Mouse (Mus musculus): ENCODE data around the gene Speer4f2. TPM values are rescaled to one million over a fixed set of nuclear protein-coding genes. Genes with fewer than 3 reads are reported as not detected.
"Not testable (repeated sequence)": the region's sequence is repeated elsewhere in the genome, so short reads cannot be mapped to it uniquely, and the experiment has no call there.

Speer4f2 gene
- not detected in 2 replicates for polyA plus RNA-seq (2014; fragmentation: Nextera tagmentation; extraction: Ambion mirVana)

GRCm38 (mm10) chr5:17372880-17373279, at the start of gene Speer4f2:
Gene Speer4f2 (plus strand): TSS chr5:17373180.
- not testable (repeated sequence) for H3K9me3 ChIP-seq (ENCODE audit: control insufficient read depth, low read depth, low read length); H3K27ac ChIP-seq (ENCODE audit: low read length); H3K4me2 ChIP-seq (replicated peaks; ENCODE audit: low read depth, low read length); H3K4me1 ChIP-seq (ENCODE audit: control insufficient read depth, insufficient read depth, low read length); H3K36me3 ChIP-seq (ENCODE audit: control insufficient read depth, insufficient read depth, low read length); H3K27me3 ChIP-seq (ENCODE audit: control insufficient read depth, insufficient read depth, low read length); H3K4me3 ChIP-seq (ENCODE audit: low read depth, low read length); ATAC-seq (ENCODE audit: insufficient number of reproducible peaks, insufficient read depth, low FRiP score, low read depth); H3K9ac ChIP-seq (replicated peaks; ENCODE audit: low read depth, low read length)
- 95% methylated on average over 1 of the region's 1 CpGs for WGBS

GRCm38 (mm10) chr5:17328946-17329566, 43.9 kb upstream of the Speer4f2 start:
- Histone ChIP-seq H3K4me1 (ENCODE audit: control insufficient read depth, insufficient read depth, low read length) (no peaks in the 10 kb centered on the region), H3K4me2 (replicated peaks; ENCODE audit: low read depth, low read length) (no peak overlapping the region), H3K27me3 (ENCODE audit: control insufficient read depth, insufficient read depth, low read length) (no peaks in the 10 kb centered on the region), H3K9me3 (ENCODE audit: control insufficient read depth, low read depth, low read length) (no peaks in the 10 kb centered on the region), H3K4me3 (ENCODE audit: low read depth, low read length) (no peak overlapping the region), H3K27ac (ENCODE audit: low read length) (no peak overlapping the region), H3K9ac (replicated peaks; ENCODE audit: low read depth, low read length) (no peak overlapping the region), H3K36me3 (ENCODE audit: control insufficient read depth, insufficient read depth, low read length) (no peaks in the 10 kb centered on the region)
- 40% methylated on average over 2 of the region's 2 CpGs for WGBS
- no peak for ATAC-seq (ENCODE audit: insufficient number of reproducible peaks, insufficient read depth, low FRiP score, low read depth)

- no peaks in the 10 kb centered on the region for H3K36me3 ChIP-seq (ENCODE audit: control insufficient read depth, insufficient read depth, low read length)
- no peaks in the 10 kb centered on the region for H3K4me1 ChIP-seq (ENCODE audit: control insufficient read depth, insufficient read depth, low read length)
- no peaks in the 10 kb centered on the region for H3K27me3 ChIP-seq (ENCODE audit: control insufficient read depth, insufficient read depth, low read length)
- H3K27ac ChIP-seq (ENCODE audit: low read length): no peak overlapping the region
- H3K4me3 ChIP-seq (ENCODE audit: low read depth, low read length): no peak overlapping the region
- ATAC-seq (ENCODE audit: insufficient number of reproducible peaks, insufficient read depth, low FRiP score, low read depth): no peak
- no peak overlapping the region for H3K4me2 ChIP-seq (replicated peaks; ENCODE audit: low read depth, low read length)
- WGBS: 41% methylated on average over 1 of the region's 1 CpGs
- H3K9me3 ChIP-seq (ENCODE audit: control insufficient read depth, low read depth, low read length): no peaks in the 10 kb centered on the region
- no peak overlapping the region for H3K9ac ChIP-seq (replicated peaks; ENCODE audit: low read depth, low read length)
These were observed 38.1 kb upstream of the Speer4f2 start for GRCm38 (mm10) chr5:17334836-17335235.

- H3K4me3 ChIP-seq (ENCODE audit: low read depth, low read length); H3K4me1 ChIP-seq (ENCODE audit: control insufficient read depth, insufficient read depth, low read length); H3K27ac ChIP-seq (ENCODE audit: low read length); H3K9me3 ChIP-seq (ENCODE audit: control insufficient read depth, low read depth, low read length); H3K27me3 ChIP-seq (ENCODE audit: control insufficient read depth, insufficient read depth, low read length); H3K36me3 ChIP-seq (ENCODE audit: control insufficient read depth, insufficient read depth, low read length); H3K4me2 ChIP-seq (replicated peaks; ENCODE audit: low read depth, low read length); H3K9ac ChIP-seq (replicated peaks; ENCODE audit: low read depth, low read length); ATAC-seq (ENCODE audit: insufficient number of reproducible peaks, insufficient read depth, low FRiP score, low read depth): not testable (repeated sequence)
- 75% methylated on average over 2 of the region's 2 CpGs for WGBS
These were observed 27.2 kb upstream of the Speer4f2 start for GRCm38 (mm10) chr5:17345741-17346140.

DNA sequence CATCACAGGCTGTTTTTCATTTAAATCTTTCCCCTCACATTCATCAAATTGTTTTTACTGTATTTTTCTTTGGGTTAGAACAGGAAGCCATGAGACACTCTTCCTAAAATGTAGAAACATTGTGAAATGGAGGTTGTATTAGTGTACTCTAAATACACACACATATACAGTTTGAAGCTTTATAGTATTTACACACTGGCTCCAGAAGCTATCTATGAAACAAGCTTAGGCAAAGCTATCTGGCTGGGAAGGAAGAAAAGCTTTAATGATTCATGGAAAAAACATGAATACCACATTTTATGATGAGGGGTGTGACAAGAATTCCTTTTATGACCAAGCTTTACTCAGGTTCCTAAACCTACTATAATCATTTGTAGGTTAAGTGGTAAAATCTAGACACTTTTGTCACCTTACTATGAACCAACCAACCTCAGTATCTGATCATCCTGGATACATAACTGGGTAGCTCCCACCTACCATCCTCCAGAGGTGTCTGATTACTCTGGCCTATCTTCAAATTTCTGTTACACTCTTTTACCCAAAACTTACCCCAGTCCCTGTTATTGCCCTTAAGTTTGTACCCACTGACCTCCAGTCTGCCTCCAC, 13.5 kb upstream of the Speer4f2 start:
- no peak overlapping the region for H3K9ac ChIP-seq (replicated peaks; ENCODE audit: low read depth, low read length)
- no peak overlapping the region for H3K4me2 ChIP-seq (replicated peaks; ENCODE audit: low read depth, low read length)
- no peaks in the 10 kb centered on the region for H3K36me3 ChIP-seq (ENCODE audit: control insufficient read depth, insufficient read depth, low read length)
- ATAC-seq (ENCODE audit: insufficient number of reproducible peaks, insufficient read depth, low FRiP score, low read depth): no peak
- no peaks in the 10 kb centered on the region for H3K9me3 ChIP-seq (ENCODE audit: control insufficient read depth, low read depth, low read length)
- no peak overlapping the region for H3K4me3 ChIP-seq (ENCODE audit: low read depth, low read length)
- no peaks in the 10 kb centered on the region for H3K27me3 ChIP-seq (ENCODE audit: control insufficient read depth, insufficient read depth, low read length)
- no peak overlapping the region for H3K27ac ChIP-seq (ENCODE audit: low read length)
- H3K4me1 ChIP-seq (ENCODE audit: control insufficient read depth, insufficient read depth, low read length): no peaks in the 10 kb centered on the region

- no peak overlapping the region for H3K4me2 ChIP-seq (replicated peaks; ENCODE audit: low read depth, low read length)
- no peaks in the 10 kb centered on the region for H3K36me3 ChIP-seq (ENCODE audit: control insufficient read depth, insufficient read depth, low read length)
- WGBS: 52% methylated on average over 7 of the region's 7 CpGs
- no peak overlapping the region for H3K4me3 ChIP-seq (ENCODE audit: low read depth, low read length)
- ATAC-seq (ENCODE audit: insufficient number of reproducible peaks, insufficient read depth, low FRiP score, low read depth): no peak
- H3K9me3 ChIP-seq (ENCODE audit: control insufficient read depth, low read depth, low read length): no peaks in the 10 kb centered on the region
- no peak overlapping the region for H3K9ac ChIP-seq (replicated peaks; ENCODE audit: low read depth, low read length)
- no peak overlapping the region for H3K27ac ChIP-seq (ENCODE audit: low read length)
- no peaks in the 10 kb centered on the region for H3K27me3 ChIP-seq (ENCODE audit: control insufficient read depth, insufficient read depth, low read length)
- H3K4me1 ChIP-seq (ENCODE audit: control insufficient read depth, insufficient read depth, low read length): no peaks in the 10 kb centered on the region
These were observed 16.9 kb downstream of the Speer4f2 start for GRCm38 (mm10) chr5:17389926-17390325.

DNA sequence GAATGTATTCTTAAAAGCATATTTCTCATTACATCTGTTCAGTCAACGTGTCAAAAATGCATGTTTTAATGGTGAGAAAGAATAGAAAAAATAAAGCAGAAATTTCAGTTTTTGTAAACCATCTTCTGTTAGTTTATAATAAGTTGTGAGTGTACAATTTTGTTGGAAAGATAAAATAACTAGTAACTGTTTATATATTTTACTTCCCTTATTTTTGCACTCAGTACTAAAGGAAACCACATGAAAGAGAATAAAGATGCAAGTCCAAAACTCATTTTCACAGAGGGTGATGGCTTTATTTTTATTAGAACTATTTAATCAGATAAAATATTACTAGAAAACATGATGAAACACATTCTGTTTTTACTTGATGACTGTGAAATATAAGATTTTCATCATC, 18.2 kb downstream of the Speer4f2 start:
- H3K9ac ChIP-seq (replicated peaks; ENCODE audit: low read depth, low read length): no peak overlapping the region
- H3K27ac ChIP-seq (ENCODE audit: low read length): no peak overlapping the region
- no peak overlapping the region for H3K4me3 ChIP-seq (ENCODE audit: low read depth, low read length)
- 63% methylated on average over 1 of the region's 1 CpGs for whole genome bisulfite sequencing
- no peaks in the 10 kb centered on the region for H3K4me1 ChIP-seq (ENCODE audit: control insufficient read depth, insufficient read depth, low read length)
- H3K9me3 ChIP-seq (ENCODE audit: control insufficient read depth, low read depth, low read length): no peaks in the 10 kb centered on the region
- no peaks in the 10 kb centered on the region for H3K27me3 ChIP-seq (ENCODE audit: control insufficient read depth, insufficient read depth, low read length)
- no peak for ATAC-seq (ENCODE audit: insufficient number of reproducible peaks, insufficient read depth, low FRiP score, low read depth)
- H3K36me3 ChIP-seq (ENCODE audit: control insufficient read depth, insufficient read depth, low read length): no peaks in the 10 kb centered on the region
- no peak overlapping the region for H3K4me2 ChIP-seq (replicated peaks; ENCODE audit: low read depth, low read length)

- H3K4me2 ChIP-seq (replicated peaks; ENCODE audit: low read depth, low read length): no peak overlapping the region
- H3K36me3 ChIP-seq (ENCODE audit: control insufficient read depth, insufficient read depth, low read length): no peaks in the 10 kb centered on the region
- no peaks in the 10 kb centered on the region for H3K9me3 ChIP-seq (ENCODE audit: control insufficient read depth, low read depth, low read length)
- WGBS: 79% methylated on average over 1 of the region's 1 CpGs
- no peaks in the 10 kb centered on the region for H3K27me3 ChIP-seq (ENCODE audit: control insufficient read depth, insufficient read depth, low read length)
- no peak overlapping the region for H3K27ac ChIP-seq (ENCODE audit: low read length)
- H3K9ac ChIP-seq (replicated peaks; ENCODE audit: low read depth, low read length): no peak overlapping the region
- no peak overlapping the region for H3K4me3 ChIP-seq (ENCODE audit: low read depth, low read length)
- no peaks in the 10 kb centered on the region for H3K4me1 ChIP-seq (ENCODE audit: control insufficient read depth, insufficient read depth, low read length)
- ATAC-seq (ENCODE audit: insufficient number of reproducible peaks, insufficient read depth, low FRiP score, low read depth): no peak
These were observed 27.6 kb downstream of the Speer4f2 start for GRCm38 (mm10) chr5:17400571-17400970.

Measured in stomach, embryonic 14.5 days (tissue).